Mouse (Mus musculus) cerebellum, postnatal 4 days (tissue): ENCODE data around the gene Hdac10.

ENCODE experiments used
- DNase-seq, 2 experiments: peaks; one replicate each; pipeline ENCODE4 v3.0.0; 2022; ENCODE audit warnings: low spot score in 2 of 2, mixed read lengths in 1 of 2

The Hdac10 gene

DNA sequence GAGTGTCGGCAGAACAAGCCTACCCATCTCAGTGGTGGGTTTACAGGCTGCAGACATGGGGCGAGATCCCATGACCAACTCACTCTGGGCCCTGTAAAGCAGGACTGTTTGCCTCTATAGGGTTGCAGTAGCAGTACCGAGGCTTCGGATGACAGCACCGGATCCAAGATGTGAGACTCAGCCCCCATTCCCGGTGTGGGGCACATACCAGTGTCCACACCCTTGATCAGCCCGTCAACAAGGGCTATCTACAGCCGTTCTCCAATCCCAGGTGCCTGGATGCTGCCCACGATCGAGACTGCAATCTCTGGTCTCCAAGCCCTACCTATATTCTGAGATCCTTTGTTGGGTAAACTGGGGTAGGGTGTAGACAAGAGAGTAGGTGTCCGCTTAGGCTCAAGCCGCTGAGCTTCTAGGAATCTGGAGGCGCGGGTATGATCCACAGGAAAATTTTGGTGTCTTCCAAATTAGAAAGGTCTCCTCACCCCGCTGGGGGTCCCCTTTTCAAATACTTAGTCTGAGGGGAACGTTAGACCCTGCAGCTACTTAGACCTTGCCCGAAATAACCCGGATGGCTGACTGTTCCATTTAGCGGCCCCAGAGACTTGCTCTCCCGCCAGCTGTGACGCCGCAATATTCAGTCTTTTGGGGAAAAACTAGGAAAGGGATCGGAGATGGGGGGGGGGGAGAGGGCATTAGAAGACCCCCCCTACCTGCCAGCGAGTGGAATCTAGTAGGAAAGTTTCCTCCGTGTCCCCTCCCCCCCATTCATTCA is 20.2 kb upstream of the Hdac10 start:
- DNase-seq: no peak

DNA sequence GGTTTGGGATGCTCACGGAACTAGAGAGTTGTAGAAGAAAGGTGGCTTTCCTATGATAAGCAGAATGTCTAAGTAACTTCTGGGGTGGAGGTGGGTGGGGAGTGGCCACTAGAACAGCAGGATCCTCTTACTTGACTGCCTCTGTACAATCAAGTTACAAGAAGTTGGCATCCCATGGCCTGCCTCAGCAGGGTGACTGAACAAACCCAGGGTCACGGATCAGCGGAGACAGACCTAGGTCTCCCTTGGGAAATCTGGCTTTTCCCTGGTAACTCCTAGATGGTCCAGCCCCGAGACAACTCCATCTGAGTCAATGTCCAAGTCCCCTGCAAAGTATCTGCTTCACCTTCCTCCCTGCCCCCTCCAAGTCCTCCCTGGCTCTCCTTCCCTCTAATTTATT is 19.4 kb upstream of the Hdac10 start:
- no peak for DNase-seq

DNA sequence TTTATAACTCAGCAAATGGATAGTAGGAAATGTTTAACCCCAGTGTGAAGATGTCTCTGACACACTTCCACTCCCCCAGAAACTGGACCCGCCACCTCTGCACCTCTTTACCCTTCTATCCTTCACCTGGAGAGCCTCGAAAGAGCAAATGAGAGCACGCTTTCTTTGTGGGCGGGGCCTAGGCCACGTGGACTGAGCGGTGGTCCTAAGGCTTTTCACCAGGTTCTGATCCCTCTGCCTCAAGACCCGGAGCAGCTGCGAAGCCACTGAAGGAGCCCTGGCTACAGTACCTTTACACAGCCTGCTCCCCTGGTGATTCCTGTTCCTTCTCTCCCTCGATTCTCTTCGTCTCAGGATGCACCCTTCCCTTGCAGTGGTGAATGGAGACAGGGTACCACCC is 19.0 kb upstream of the Hdac10 start:
- no peak for DNase-seq

DNA sequence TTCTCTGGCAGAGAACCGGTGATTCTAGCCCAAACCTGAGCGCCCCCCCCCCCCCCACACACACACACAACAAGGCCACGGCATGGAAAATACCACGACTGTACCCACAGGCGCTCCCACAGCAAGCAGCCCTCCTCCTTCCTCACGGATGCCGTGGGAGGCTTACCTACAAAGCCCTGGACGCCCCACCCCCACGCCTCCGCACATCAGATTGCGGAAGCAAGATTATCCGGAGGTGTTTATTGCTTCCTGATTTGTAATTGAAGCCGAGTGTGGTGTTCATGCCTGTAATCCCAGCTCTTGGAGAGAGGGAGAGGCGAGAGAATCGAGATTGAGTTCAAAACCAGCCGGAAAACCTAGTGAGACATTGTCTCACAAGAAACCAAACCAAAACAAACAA is 18.5 kb upstream of the Hdac10 start:
- DNase-seq: no peak

DNA sequence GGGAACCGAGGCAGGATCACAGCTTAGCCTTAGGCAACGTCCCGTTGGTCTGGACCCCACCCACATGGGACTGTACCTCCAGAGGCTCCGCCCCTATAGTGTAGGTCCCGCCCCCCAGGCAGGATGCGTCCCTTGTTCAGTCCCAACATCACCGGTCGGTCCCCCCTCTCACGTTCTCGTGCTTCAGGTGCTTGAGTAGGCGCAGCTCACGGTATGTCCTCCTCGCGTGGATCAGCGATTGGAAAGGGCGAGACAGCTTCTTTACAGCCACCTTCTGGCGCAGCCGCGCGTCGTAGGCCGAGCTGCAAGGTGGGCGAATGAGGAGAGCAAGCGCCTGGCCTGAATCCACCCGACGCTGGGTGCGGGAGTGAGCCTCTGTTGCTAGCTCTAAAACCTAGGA is 18.0 kb upstream of the Hdac10 start:
- DNase-seq: no peak

DNA sequence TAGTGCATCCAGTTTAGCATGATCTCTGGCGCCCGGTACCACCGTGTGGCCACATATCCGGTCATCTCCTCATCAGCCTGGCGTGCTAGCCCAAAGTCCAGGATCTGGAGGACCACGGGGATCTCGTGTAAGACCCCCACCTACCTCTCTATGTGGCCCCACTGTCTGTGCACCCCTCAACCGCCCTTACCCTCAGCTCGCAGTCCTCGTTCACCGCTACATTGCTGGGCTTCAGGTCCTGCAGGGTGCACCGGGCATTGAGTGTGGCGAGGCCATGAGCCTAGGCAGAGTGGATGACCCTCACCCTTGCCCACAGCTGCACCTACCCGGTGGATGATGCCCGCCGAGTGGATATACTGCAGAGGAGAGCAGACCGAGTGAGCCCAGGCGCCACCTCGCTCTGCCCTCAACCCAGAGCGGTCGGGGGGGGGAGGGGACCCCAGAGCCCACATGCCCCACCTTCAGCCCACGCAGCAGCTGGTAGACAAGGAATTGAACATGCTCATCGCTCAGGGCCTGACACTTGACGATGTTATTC is 17.4 kb upstream of the Hdac10 start:
- no peak for DNase-seq

DNA sequence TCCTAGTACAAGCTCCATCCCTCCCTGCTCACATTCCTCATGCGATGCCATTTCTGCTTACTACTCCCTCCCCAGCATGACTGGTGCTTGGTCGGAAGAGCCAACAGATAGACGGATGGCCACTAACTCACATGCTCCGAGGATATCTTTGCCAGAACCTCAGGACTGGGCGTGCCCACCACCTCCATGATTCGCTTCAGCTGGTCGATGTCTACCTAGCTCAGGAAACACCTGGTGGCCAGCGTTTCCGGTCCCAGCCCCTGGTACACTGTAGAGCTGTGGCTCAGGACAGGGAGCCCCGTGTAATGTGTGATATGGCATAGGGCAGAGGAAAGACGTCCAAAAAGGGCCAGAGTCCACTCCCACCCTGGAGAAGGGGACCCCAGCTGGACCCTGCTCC is 16.5 kb upstream of the Hdac10 start:
- DNase-seq: no peak

DNA sequence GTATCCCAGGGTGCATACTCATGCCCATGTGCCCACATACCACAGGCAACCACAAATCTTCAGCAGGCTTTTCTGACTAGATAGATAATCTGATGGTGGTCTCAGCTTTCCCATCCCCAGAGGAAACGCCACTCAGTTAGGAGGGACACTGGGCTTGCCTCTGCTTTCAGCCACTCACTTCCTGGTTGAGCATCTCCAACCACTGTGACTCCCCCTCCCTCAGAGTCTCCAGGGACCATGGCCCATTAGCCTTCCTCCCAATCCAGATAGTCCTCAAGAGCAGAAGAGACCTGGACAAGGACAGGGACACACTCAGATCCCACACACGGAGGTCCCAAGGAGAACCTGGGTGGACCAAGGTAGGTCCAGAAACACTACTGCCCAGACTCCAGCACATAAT is 14.6 kb upstream of the Hdac10 start:
- DNase-seq: no peak

DNA sequence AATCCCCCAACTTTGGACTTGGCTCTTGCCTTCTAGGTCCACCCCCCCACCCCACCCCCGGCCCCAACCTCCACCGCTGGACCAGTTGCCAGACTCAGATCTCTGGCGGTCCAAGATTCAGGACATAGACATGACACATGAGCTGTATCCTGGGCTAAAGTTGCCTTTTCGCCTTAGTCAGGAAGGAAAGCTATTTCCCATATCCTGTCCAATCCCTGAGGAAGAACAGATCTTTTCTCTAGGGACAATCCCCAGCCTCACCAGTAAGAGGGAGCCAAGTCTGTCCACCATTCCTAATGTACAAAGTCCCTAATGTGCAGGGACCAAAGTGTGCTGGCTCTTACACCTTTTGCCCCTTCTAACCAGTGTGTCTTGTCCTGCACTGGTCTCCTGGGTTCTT is 13.4 kb upstream of the Hdac10 start:
- no peak for DNase-seq

DNA sequence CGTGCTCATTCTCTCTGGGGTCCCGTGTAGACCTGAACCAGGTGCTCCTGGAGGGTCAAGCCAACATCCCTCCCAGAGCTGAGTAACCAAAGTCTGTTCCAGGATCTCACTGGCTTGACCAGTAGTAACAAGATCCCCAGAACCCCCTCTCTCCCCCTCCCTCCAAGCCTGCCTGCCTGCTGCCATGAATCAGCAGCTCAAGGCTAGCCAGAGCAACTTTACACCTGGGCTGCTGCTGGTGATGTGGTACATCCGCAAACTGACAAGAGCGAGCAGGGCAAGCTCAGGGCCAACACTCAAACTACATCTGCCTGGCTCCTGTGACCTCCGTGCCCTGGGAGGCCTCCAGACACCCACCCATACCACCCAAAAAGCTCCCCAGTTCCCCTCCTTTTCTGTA is 12.9 kb upstream of the Hdac10 start:
- no peak for DNase-seq

DNA sequence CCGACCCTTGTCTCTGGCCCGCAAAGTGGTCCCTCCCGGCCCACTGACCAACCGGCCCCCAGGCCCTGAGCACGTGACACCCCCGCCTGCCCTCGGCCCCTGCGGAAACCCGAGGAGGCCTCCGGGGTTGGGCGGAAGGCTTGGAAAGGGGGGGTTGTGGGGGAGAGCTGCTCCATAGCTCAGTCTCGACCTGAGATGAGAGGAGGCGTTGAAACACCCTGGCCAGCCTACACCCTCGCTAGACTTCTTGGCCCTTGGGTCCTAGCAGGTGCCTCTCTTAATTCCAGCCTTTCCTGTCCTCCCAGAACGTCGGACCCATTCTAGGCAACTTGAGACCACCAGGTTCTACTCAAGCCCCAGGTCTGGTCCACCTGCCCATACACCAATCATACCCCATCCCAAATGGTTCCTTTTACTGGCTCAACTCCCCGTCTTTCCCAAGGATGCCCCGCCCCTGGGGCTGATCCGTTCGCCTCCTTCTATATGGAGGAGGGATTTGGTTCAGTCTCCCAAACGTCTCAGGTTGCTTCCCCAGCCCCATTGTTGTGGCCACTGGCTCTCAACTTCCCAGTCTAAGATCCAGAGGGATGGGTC is 12.3 kb upstream of the Hdac10 start, which contains the start of gene Mapk12:
TSS of gene Mapk12 (minus strand) at position 45 of the 594 bp plus-strand sequence.
- DNase-seq: no peak

DNA sequence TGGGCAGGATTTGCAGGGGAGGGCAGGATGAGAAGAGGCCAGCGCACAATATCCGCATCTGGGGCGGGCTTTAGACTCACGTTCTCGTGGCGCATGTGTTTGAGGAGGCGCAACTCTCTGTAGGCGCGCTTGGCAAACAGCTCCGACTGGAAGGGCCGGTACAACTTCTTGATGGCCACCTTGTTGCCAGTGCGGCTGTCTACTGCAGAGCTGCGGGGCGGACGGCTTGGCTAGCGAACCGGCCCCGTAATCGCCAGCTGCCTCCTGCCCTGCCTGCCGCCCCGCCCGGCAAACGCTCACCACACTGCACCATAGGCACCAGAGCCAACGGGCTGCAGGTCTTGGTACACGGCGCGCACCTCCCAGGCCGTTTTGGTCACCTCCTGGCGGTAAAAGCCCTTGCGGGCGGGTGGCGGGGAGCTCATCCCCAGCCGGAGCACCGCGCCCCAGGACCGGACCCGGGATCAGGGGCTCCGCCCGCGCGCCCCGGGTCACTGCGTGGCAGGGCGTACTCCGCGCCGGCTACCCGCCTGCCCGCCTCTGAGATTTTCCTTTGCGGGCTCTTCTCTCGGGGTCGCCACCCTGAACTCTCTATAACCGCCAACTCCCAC is 11.7 kb upstream of the Hdac10 start:
- no peak for DNase-seq

DNA sequence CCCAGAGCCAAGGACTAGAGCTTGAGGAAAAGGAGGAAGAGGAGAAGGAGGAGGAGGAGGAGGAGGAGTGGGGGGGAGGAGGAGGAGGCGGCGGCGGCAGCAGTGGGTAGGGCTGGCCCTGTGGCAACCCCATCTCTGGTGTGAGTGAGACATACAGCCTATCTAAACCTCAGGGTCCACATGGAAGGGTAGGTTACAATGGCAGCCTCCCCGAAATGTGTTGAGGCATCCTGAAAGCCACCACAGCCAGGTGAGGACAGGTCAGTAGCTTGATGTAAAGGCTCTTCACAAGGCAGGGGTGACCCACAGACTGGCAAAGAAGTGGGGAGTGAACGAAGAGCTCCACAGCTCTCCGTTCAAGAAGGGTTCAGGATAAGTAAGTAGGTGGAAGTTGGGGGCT is 10.0 kb upstream of the Hdac10 start:
- DNase-seq: no peak

DNA sequence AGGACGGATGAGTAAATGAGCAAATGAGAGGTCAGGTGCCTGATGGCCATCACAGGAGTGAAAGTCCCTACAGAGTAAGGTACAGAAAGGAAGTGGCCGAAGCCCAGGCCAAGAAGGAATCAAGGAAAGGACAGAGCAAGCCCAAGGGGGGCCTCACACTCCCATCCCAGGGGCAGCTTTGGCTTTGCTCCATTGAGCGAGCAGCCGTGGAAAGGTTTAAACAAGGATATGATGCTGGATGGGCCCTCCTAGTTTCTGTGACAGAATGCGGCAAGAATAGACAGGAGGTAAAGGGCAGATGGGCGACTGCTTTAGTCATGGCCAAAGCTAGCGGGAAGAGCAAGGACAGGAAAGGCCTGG is 9.5 kb upstream of the Hdac10 start:
- DNase-seq: no peak

DNA sequence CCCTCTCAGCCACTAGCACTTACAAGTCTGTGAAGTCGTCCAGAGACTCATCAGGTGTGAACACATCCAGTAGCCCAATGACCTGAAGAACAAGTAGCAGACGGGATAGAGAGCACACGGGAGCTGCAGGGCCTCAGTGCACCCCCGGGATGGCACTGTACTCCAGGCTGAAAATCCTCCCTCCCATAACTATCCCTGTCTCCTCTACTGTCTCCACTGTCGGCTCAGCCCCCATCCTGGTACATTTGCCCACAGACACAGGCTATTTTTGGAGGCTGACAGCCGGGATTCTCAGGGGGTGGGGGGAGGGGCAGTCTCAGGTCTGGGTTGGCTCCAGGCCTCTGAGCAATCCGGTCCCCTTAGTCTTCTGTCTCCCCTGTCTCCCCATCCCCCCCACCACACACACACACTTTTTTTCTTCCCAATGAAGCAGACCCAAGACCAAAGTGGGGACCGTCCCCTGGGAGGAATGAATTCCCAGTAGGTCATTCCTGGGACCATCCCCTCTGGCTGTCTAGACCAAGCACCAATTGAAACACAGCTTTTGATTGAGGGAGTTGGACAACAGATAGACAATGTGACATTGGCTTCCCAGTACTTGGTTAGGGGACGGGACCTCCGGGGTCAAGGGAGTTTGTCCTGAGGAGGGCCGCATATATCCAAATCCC is 9.0 kb upstream of the Hdac10 start:
- DNase-seq: no peak

DNA sequence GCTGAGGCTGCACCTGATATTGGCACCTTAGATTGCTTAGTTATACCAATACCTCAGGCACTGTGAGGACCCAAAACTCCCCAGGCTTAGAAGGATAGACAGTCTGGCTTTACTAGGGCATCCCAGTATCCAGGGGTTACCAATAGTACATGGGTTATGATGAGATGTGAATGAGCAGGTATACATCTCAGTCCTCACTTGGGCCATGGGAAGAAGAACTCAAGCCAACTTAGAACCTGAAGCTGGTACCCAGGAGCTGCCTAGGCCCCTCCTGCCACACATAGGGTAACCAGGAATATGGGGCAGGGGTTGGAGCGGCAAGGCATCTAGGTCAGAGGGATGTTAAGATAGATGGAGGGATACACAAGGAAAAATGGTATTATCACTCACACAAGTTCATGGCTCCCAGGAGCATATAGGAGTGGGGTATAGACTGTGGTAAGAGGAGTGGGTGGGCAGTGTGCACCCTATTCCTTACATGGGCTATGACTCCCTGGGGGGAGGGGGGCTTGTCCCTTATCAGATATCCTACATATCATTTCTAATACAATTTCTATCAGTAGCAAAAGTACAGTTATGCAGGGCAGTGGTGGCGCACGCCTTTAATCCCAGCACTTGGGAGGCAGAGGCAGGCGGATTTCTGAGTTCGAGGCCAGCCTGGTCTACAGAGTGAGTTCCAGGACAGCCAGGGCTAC is 8.1 kb upstream of the Hdac10 start:
- no peak for DNase-seq

DNA sequence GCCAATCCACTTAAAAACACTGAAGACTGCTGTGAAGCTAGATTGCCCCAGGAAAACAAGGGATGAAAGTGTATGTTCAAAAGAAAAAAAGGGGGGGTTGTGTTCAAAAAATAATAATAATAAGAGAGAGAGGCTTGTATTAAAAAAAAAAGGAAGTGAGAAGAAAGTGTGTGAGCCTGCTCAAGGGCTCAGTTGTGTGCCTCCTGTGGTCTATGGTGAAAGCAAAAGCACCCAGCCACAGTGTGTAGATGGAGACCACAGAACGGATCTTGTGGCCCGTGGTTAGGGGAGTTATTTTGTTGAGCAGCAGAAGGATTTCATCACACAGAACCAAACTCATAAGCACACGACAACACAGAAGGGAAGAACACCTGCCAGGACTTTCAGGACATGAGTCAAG is 2.8 kb upstream of the Hdac10 start:
- DNase-seq: no peak

DNA sequence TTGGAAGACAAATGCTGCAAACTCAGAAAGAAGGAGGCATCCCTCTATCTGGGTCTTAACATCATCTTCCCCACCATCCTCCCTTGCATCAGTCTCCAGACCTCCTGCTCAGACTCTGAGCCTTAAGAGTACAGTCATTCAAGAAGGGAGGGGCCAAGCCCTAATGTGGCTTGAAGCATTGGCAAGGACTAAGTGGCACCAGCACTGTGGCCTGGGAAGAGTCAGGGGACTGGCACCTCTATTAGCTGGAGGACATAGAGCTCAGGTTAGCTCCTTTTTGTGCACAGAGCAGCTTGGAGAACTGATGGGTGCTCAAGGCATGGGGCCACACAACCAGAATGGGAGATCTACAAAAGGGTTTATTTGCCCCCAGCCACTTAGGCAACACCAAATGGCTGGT is 1.7 kb upstream of the Hdac10 start:
- no peak for DNase-seq

DNA sequence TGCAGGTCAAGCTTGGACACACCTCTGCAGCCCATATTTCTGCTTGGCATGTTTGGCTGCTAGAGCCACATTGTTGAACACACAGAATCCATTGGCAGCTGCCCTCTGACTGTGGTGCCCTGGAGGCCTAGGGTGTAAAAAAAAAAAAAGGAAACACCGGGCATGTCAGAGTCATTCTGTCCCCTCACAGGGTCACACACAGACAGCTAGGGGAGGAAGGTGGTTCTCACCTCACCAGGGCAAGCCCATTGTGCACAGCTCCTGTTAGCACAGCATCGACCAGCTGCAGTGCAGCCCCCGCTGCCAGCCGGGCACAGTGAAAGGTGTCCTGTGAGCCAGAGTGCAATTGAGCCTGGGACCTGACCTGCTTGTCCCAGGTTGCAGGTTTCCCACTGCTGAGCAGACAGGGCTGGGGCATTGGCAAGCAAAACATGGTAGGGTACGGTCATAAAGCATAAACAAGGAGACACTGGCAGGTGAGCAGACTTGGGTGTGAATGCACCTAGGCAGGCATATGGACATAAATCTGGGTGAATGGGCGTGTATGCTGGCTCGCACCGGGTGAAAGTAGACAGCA is 1.0 kb downstream of the Hdac10 start:
- no peak for DNase-seq

DNA sequence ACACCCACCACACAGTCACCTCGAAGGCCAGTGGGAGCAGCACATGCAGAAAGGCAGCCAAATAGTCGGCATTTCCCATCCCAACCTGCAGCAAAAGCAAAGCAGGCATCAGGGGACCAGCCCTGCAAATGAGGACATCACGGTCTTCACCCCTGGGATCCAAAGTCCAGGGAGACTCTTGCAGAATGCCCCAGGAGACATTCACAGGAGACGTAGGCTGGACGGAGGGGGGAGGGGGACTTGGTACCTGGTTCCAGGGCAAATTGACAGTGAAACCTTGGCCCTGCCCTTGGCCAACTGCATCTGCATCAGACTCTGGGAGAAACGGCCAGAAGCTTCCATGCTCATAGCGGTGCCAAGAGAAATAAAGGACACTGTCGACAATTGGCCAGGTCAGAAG is 1.9 kb downstream of the Hdac10 start:
- DNase-seq: no peak

DNA sequence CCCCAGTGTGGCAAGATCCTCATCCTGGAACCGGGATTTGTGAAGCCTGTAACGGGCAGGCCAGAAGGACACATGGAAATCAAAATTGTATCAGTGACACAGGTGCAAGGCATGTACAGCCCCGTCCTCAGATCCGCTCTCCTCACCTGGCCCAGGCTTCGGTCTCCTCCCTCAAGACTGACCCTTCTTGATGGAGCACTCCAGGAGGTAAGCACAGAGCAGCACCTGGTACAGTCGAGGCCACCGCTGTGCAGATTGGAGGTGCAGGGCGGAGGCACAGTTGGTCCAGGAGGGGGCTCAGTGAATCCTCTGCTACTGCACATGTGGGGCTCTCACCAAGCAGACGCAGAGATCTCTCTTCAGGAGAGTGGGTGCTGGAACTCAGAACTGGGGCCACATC is 3.1 kb downstream of the Hdac10 start:
- no peak for DNase-seq

DNA sequence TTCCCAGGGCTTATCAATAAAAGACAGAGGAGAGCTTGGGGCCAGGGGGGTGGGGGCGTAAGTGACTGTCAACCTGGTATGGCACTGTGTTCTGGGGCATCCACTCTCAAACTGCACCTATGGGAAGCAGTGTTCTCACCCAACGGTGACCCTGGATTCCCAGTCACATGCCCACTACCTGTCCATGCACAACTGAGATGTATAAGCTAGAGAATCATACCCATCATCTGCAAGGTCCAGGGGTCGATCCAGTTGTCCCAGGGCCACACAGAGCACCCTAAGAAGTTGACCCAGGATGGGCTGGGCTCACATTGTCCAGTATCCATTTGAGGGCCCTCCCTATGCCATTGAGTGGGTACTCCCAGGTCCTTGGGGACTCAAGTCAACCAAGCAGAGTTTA is 4.2 kb downstream of the Hdac10 start:
- DNase-seq: no peak
